Mouse (Mus musculus) WW6 (cell line): ENCODE results near the gene Zfp235.
A peak's percentile ranks its signal among the peaks of the same experiment; 100 is the strongest.

Experiments
- DNase-seq: peaks from one replicate; pipeline ENCODE4 v3.0.0-alpha.2; 2013; ENCODE audit warnings: low read depth, low spot score

The Zfp235 gene

GRCm38 (mm10) chr7:24133996-24134828 lies at the start of gene Zfp235:
TSS of gene Zfp235 (plus strand) at chr7:24134169.
- DNase-seq: peak; percentile 56

DNA sequence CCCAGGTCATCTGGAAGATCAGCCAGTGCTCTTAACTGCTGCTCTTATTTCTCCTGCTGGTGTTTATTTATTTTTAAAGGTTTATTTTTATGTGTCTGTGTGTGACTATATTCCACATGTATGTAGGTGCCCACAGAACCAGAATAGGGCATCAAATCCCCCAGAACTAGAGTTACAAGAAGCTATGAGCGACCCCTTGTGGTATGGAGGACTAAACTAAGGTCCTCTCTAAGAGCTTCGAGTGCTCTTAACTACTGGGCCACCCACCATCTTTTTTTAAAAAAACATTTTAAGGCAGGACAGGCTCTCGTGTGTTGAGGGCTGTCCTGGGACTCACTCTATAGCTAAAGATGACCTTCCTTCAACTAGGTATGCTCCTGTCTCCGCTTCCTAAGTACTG lies 47.1 kb upstream of the Zfp235 start:
- DNase-seq: no peak

DNA sequence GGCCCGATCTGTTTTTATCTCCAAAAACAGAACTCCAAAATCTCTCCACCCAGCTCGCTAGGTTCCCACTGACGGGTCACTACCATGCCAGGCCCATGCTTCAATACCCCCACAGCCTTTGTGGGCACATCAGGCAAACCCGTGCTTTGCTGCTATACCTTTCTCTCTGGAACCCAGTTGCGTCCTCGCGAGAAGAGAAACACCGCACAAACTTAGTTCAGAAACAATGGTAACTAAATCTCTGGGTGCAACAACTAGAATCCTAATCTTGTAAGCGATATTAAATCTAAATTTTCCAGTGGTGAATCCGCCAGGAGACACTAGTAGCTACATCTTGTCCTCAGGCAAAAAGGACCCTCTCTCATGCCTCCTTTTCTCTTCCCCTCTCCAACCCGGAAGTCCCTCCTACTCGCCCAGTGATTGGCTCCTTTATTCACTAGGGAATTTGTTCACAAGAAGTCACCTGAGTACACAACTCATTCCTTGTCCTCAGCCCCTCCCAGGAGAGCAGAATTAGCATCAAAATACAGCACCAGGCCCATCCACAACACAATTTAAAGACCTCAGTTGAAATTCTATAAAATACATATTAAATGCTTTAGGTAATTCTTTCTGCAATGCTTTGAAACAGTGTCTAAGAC lies 46.4 kb upstream of the Zfp235 start:
- no peak for DNase-seq

DNA sequence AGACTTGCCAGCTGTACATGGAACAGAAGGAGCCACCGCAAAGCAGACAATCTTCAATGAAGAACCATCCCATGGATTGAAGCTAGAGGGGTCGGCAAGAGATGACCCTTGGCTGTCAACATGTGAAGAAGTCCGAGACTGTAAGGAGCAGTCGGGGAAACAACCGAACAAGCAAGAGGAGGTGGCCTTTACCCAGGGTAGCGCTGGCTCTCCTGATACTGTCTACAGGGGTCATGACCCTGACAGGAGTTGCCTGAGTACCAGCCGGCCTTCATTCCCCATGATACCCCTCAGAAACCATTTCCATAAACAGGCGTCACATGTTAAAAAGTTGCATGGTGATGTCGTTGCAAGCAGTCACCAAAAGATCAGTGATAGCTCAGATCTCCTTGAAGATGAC lies 29.6 kb upstream of the Zfp235 start:
- DNase-seq: no peak

DNA sequence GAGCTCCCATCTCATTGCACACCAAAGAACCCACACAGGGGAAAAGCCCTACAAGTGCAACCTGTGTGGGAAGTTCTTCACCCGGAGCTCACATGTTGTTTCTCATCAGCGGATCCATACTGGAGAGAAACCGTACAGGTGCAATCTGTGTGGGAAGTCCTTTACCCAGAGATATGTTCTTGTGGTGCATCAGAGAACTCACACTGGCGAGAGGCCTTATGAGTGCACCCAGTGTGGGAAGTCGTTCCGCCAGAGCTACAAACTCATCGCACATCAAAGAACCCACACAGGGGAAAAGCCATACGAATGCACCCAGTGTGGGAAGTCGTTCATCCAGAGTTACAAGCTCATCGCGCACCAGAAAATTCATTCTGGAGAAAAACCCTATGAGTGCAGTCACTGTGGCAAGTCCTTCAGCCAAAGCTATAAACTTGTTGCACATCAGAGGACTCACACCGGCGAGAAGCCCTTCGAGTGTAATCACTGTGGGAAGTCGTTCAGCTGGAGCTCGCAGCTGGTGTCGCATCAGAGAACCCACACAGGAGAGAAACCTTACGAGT lies 28.7 kb upstream of the Zfp235 start:
- DNase-seq: no peak

GRCm38 (mm10) chr7:24110839-24111238 lies 23.1 kb upstream of the Zfp235 start:
- no peak for DNase-seq

GRCm38 (mm10) chr7:24111772-24112155 lies 22.2 kb upstream of the Zfp235 start:
- no peak for DNase-seq

- DNase-seq: peak; percentile 79
These were observed 21.7 kb upstream of the Zfp235 start, which contains the start of gene Zfp112 for GRCm38 (mm10) chr7:24112156-24112856. TSS of gene Zfp112 (plus strand) at chr7:24112314.

DNA sequence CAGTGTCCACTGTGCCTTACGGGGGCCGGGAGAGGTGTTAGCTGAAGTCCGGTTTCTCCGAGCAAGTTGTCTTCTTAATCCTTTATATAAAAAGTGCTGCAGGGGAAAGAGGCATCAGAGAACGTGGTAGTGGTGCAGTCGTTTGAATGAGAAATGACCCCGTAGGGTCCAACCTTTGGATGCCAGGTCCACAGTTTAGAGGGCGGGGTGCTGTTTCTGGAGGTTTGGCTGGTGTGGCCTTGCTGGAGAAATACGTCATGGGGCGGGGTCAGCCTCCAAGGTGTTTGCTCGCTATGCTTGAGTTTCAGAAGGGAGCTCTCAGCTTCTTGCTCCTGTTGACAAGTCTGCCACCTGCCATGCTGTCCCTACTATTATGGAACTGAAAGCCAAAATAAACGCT lies 21.0 kb upstream of the Zfp235 start:
- no peak for DNase-seq

DNA sequence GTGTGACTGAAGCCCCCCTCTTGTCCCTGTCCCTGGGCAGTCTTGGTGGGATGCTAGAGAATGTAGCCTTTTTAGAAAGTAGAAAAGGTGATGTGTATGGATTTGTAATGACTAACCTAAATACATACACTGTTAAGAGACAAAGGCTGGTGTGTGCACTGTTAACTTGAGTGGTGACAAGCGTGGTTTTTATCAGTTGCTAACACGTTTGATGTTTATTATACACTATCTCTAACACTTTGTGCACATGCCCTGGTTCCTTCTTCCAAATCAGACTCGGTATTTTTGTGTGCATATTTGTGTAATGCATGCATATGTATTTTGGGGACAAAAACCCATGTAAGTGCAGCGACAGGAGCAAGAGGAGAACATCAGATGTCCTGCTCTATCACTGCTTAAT lies 17.3 kb upstream of the Zfp235 start:
- DNase-seq: no peak

DNA sequence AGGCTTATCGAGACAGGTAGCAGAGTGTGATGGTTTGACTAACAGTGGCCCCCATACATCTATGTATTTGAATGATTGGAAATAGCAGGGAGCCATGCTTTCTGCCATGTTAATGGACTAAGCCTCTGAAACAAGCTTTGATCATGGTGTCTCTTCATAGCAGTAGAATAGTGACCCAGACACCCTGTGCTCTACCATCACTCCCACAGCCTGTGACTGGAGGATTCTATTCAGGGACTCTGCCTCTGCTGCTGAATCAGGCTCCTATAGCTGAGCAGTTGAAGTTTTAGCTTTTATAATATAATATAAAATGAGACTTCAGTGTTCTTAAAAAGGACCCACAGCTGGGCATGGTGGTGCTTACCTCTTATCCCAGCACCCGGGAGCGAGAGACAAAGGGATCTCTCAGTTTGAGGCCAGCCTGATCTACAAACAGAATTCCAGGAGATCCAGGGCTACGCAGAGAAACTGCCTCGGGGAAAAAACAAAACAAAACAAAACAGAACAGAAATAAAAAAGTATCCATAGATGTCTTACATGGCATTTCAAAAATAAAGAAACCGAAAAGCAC lies 459 bp upstream of the Zfp235 start:
- DNase-seq: no peak

DNA sequence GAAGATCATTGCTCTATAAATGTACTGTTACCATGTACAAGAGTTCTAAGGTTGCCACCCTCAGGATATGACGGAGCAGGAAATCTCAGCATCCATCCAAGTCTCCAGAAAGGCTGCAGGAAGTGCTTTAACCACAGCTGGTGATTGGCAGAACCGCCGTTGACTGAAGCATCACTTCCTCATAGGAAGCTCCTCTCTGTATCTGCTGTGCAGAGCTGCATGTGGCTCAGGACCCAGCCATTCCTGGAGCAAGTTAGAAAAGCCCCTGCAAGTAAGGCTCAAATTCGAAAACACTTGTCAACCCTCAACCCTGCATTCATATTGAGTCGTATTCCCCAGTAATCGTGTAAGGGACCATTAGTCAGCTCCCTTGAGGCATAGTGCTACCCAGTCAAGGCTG lies 8.6 kb downstream of the Zfp235 start:
- no peak for DNase-seq

DNA sequence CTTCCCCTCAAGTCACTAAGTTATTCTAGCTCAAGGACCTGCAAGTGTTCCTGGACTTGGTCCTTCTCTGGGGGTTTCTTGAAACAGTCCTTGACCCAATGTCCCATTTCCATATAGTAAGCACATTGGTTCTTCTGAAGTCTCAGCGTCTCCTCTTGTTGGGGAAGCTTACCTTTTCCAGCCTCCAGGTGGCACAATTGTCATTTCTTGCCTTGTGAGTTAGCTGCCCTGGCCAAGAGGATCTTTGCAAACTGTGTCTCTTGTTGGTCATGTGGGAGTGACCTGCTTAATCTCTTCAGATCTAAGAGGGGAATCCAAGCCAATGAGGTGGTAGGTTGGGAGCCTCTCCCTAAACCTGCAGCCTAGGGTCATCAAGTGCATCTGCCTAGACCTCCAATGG lies 19.3 kb downstream of the Zfp235 start:
- DNase-seq: no peak

DNA sequence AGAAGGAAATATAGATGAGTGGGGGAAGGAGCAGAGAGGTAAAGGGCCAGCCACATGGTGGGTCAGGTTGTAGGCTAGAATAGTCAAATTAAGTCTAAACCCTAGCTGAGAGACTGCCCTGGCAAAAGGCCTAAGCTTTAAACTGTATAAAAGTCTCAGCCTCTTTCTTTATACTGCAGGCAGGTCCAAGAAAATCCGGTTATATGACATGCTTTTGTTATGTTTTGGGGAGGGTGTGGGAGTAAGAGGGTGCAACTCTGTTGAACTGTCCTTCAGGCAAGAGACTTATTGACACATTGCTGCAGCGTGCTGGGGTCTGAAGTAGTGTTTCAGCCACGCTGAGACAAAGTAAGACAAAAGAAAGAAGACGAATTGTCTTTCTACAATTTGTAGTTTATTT lies 38.2 kb downstream of the Zfp235 start:
- DNase-seq: no peak

DNA sequence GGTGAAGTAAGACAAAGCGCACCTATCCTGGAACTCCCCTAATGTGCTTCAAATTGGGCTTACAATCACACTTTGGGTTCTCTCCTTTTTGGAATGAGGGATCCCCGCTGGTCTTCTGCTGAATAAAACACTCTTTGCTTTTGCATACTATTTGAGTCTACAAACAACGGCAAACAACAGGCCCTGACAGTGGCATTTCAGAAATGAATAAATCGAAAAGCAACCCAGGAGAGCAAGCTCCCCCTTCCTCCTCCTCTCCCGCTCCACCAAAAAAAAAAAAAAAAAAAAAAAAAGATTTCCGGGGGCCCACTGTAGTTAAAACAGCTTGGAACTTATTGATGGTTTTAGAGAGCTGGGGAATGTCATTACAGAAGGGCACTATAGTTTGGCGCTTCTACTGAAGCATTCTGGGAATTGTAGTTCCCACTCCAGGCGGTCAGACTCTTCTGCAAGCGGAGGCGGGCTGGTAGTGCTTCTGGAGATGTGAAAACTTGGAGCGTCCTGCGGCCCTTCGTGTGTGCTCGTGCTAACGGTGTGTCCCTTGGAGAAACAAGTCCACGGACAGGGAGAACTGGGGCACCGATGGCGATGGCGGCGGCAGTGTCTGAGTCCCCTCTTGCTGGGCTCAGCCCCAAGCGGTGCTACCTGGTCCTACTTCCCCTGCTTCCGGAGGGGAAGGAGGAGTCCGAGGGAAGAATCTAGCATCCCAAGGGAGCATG lies 40.8 kb downstream of the Zfp235 start, which contains the start of gene Zfp114:
Gene Zfp114, plus strand, starts transcription at position 443 of the 719 bp plus-strand sequence.
- peak; percentile 54 for DNase-seq

DNA sequence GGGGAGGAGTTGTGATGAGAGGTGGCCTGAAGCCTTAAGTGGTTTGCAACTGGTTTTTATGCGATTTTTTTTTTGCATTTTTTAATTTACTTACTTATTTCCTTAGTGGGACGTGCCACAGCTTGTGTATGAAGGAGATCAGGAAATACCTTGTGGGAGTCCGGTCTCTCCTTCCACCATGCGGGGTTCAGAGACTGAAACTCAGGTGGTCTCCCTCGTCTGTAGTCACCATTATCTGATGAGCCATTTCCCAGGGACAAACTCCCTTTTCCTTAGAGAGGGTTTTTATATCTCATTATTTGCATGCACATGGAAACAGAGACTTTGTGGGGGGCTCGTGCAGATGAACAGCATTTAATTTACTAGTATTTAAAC lies 41.4 kb downstream of the Zfp235 start:
- no peak for DNase-seq

- DNase-seq: no peak
These were observed 53.6 kb downstream of the Zfp235 start for GRCm38 (mm10) chr7:24187611-24188010.

DNA sequence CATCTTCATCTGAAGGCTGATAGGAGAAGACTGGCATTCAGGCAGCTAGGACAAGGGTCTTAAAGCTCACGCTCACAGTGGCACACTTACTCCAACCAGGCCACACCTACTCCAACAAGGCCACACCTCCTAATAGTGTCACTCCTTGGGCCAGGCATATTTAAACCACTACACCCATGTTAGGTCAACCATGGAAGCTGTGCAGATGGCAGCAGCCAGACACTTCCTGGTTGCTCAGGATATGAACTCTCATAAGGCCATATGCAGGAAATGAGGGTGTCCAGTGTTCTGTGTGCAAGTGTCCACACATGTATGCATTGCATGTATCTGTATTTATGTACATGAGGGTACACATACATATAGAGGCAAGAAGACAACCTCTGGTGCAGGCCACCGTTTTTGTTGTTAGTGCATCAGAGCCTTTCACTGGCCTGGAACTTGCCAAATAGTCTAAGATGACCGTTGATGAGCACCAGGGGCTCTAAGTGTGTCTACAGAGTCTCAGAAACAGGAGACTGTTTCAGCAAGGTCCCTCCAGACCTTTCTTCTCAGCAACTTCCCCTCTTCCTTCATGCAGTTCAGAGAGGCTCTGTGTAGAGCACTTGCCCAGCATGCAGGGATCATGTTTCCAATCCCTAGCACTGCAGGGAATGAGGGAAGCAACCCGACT lies 55.1 kb downstream of the Zfp235 start:
- no peak for DNase-seq

- no peak for DNase-seq
These were observed 55.6 kb downstream of the Zfp235 start for GRCm38 (mm10) chr7:24189571-24189944.

- DNase-seq: no peak
These were observed 57.4 kb downstream of the Zfp235 start for GRCm38 (mm10) chr7:24191361-24191760.
